ENCODE assay signal across 8 mouse cellular contexts in the genomic region with DNA sequence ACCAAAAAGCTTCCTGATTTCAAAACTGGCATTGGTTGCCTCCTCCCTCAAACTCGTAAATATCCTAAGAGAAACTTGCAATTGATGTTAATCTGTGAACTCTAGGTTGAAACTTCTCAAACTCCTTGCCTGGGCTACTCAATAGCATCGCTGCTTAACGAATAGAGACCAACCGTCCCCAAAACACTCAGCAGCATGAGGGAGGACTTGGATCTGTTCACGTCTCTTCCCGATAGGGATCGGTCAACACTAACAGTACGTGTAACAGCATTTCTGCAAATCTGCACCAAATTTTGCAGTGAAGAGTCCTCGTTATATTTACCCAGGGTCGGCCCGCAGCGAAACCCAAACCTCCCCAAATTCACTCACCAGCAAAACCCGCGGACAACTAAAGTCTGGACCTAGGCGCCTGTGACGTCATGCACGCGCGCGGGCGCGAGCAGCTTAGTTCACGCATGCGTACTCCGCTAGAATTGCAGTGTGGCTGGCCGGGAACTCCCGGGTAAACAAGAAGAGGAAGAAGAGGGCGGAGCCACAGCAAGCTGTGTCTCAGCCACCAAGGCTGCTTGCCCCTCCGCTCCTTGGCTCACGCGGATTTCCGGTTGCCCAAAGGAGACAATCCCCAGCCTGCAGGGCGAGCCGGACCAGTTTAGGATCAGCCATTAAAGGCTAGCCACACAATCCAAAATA. TPM values are rescaled to one million over a fixed set of nuclear protein-coding genes. Genes with fewer than 3 reads are reported as not detected.
DNase-seq lines count a peak whose midpoint lies in the region; ATAC-seq lines count a peak whose summit lies in the region.

Pot1a (minus strand) TSS at position 441 of the 690 bp plus-strand sequence.

- H3K9ac ChIP-seq in hindbrain, embryonic 14.5 days = peak within 1 kb of the TSS; percentile 77

- no peaks in the 10 kb centered on the region for H3K9me3 ChIP-seq in hindbrain, embryonic 14.5 days (ENCODE audit: control insufficient read depth, low read length)

- peak; percentile 97 for DNase-seq in R1 (ENCODE audit: low read depth, low spot score)
- DNase-seq in cerebellum, postnatal 25 days = peak; percentile 96 to 98
- DNase-seq in frontal cortex, postnatal 25 days (ENCODE audit: low spot score in 2 of 2) = peak; percentile 92 to 93
- peak; percentile 99 for DNase-seq in hindbrain, embryonic 14.5 days (ENCODE audit: low spot score)
- DNase-seq in layer of hippocampus, postnatal 36 days = peak; percentile 94 to 95
- peak; percentile 99 for DNase-seq in lung, postnatal 36 days
- DNase-seq in retina, postnatal 1 day = peak; percentile 98
- DNase-seq in urinary bladder, adult 18-20 months (ENCODE audit: low spot score in 2 of 2) = peak; percentile 88 to 91

- peak within 1 kb of the TSS; percentile 83 for H3K27ac ChIP-seq in hindbrain, embryonic 14.5 days

- peak within 1 kb of the TSS; percentile 57 for H3K4me3 ChIP-seq in hindbrain, embryonic 14.5 days (replicated peaks; ENCODE audit: low read length)

- ATAC-seq in hindbrain, embryonic 14.5 days (ENCODE audit: low FRiP score) = peak; percentile 99

- H3K36me3 ChIP-seq in hindbrain, embryonic 14.5 days (replicated peaks; ENCODE audit: control insufficient read depth, insufficient read depth) = no peaks in the 10 kb centered on the region

- WGBS in hindbrain, embryonic 14.5 days = under 1% methylated on average over 34 of the region's 34 CpGs

- no peaks in the 10 kb centered on the region for H3K27me3 ChIP-seq in hindbrain, embryonic 14.5 days (ENCODE audit: control insufficient read depth, insufficient read depth, low read length)

- peak within 1 kb of the TSS; percentile 56 for H3K4me2 ChIP-seq in hindbrain, embryonic 14.5 days (replicated peaks)

- peaks cover 8% of the 10 kb centered on the region; the same call in 1 of the 2 replicates for H3K4me1 ChIP-seq in hindbrain, embryonic 14.5 days (replicated peaks; ENCODE audit: control insufficient read depth, insufficient read depth, low read length)

RNA-seq across cellular contexts. Expression of gene Pot1a, which starts in this region (rescaled TPM):
- 30.9 and 31.6 TPM in 2 replicates for polyA plus RNA-seq in hindbrain, embryonic 14.5 days (2014; fragmentation: Nextera tagmentation; extraction: Ambion mirVana)
- total RNA-seq in layer of hippocampus, postnatal 36 days (2021) = 10 to 100 TPM; 17.4 to 19.3 TPM

Comparison
In these comparisons a context has a peak if more than half of its experiments do, and no peak if none do; other contexts are left out.
1. Peak in every context shown above with its lines: DNase-seq, ATAC-seq, H3K4me3 ChIP-seq and H3K27ac ChIP-seq.